Mouse (Mus musculus): Measurements from ENCODE around the gene Il27. TPM values are rescaled to one million over a fixed set of nuclear protein-coding genes. Genes with fewer than 3 reads are reported as not detected.

Gene Il27
- not detected in 2 replicates for polyA plus RNA-seq (2012; rRNA removed)

DNA sequence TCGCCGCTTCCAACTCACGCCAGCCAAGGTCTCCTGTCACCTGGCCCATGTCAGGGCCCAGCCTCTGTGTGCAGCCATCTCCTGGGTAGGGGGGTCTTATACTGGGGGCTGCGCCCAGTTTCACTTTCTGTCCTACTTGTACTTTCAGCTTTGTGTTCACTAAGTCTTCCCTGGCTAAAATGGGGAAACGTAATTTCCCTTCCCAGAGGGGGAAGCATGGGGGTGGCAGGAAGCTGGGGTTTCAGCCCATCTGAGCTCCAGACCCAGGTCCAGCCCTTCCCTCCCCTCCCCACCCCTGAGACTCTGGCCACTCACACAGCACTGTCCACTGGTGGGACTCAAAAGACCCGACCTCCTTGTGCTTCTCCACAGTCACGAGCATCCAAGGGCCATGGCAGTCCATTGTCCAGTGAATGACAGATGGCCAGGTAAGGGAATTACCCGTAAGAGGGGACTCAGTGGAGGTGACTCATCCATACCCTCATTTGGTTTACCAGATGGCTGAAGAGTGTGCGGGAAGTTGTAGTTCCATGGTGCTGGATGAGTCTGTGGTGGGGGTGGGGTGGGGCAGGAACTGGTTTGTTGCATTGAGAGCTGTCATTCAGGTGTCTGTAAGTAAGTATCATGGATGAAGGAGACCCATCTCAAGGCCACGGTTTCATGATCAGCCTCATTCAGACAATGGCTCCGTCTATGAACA, at the start of gene Il27:
Il27 (minus strand) TSS at position 80 of the 700 bp plus-strand sequence.

DNA sequence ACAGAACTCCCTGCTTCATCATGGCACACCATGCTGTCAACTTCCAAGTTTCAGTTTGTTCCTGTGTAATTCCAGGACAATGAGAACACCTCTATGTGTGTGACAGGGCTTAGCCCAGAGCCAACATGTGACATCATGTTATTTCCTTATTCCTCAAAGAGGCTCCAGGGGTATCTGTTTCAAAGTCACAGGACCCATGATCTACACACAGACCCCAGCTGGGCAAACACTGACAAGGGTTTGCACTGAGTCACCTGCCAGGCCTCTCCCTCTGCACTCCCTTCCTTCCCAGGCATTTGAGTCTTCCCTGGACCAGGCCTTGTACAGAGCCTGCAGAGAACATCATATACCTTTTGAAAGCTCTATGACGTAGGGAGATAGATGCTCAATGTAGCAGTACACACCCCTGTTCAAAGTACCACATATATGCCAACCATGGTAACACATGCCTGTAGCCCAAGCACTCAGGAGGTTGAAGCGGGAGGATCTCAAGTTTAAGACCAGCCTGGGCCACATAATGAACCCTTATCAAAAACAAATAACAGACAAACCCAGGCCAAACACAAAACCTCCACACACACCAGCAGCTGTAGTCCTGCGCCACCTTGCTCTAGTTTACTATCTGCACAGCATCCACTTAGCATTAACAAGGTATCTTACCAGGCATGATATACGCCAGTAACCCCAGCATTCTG, 36.2 kb upstream of the Il27 start, which contains the start of gene Nupr1:
Nupr1 (minus strand) TSS at position 38 of the 695 bp plus-strand sequence.

DNA sequence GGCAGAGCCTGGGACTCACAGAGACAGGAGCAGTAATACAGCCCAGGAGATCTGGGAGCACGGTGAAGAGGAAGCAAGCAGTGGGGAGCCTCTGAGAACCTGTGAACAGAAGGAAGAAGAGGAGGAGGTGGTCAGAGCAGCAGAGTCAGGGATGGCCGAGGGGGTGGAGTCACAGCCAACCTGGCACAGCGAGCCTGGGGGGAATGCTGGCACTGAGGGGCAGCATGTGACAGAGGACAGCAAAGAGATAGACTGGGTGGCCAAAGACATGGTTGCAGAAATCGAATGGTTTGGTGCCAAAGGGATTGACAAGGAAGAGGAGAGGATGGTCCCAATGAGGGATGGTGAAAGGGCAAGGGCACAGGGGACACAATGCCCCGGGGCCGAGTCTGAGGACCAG, 9.0 kb downstream of the Il27 start, which contains the start of gene Cln3:
Cln3 (minus strand) TSS at position 101 of the 400 bp plus-strand sequence.

GRCm38 (mm10) chr7:126584506-126584977, 10.2 kb downstream of the Il27 start, which contains the start of gene Apobr:
Apobr (plus strand) TSS chr7:126584942.

DNA sequence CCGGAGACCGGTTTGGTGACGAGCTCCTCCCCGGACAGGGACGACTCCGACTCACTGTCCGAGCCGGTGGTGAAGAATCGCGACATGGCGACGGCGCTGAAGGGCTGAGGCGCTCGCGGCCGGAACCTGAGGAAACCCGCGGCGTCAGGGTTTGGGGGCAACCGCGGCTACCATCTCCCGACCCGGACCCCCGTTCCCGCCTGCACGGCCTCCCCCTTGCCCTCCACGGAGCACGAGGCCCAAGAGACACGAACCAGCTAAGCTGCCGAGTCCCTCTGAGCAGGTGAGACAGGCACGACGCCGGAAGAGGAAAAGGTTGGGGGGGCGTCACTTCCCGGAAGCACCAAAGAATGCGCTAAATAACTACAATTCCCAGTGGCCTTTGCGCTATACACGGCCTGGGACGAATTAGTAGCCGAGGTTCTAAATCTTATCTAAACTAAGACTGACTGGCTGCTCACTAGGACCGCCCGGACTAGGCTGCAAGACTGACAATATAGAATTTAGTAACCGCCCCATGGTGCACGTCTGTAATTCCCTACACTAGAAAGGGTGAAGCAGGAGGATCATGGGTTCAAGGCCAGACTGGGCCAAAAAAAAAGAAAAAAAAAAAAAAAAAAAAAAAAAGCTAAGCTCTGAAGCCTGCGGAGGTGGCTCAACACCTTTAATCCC, 28.5 kb downstream of the Il27 start, which contains the start of gene Eif3c:
Eif3c (minus strand) TSS at position 318 of the 672 bp plus-strand sequence.

Other genes with a start within 250 kb of the Il27 start
- gene Lat, start 225.4 kb downstream of the Il27 start, polyA plus RNA-seq (2012; rRNA removed), result 1.4 and 1.8 TPM in 2 replicates
- gene Spns1, start 217.5 kb downstream of the Il27 start, polyA plus RNA-seq (2012; rRNA removed), result 169 and 185 TPM in 2 replicates
- 9.2 and 9.3 TPM in 2 replicates for gene Nfatc2ip, start 198.2 kb downstream of the Il27 start, polyA plus RNA-seq (2012; rRNA removed)
- gene Cd19, start 180.1 kb downstream of the Il27 start, polyA plus RNA-seq (2012; rRNA removed), result 0.09 TPM in 2 replicates
- gene Rabep2, start 166.2 kb downstream of the Il27 start, polyA plus RNA-seq (2012; rRNA removed), result 26.3 and 27.6 TPM in 2 replicates
- 0.10 and 20.6 TPM in 2 replicates for gene Atp2a1, start 131.8 kb downstream of the Il27 start, polyA plus RNA-seq (2012; rRNA removed)
- 72.7 and 73.4 TPM in 2 replicates for gene Sh2b1, start 119.5 kb downstream of the Il27 start, polyA plus RNA-seq (2012; rRNA removed)
- gene Tufm, start 107.6 kb downstream of the Il27 start, polyA plus RNA-seq (2012; rRNA removed), result 107 and 112 TPM in 2 replicates
- gene Atxn2l, start 91.5 kb downstream of the Il27 start, polyA plus RNA-seq (2012; rRNA removed), result 132 and 161 TPM in 2 replicates
- gene Eif3c, start 28.5 kb downstream of the Il27 start, polyA plus RNA-seq (2012; rRNA removed), result 114 and 117 TPM in 2 replicates
- gene Apobr, start 10.0 kb downstream of the Il27 start, polyA plus RNA-seq (2012; rRNA removed), result 0.27 and 0.32 TPM in 2 replicates
- 51.0 and 53.4 TPM in 2 replicates for gene Cln3, start 9.1 kb downstream of the Il27 start, polyA plus RNA-seq (2012; rRNA removed)
- gene Nupr1, start 35.9 kb upstream of the Il27 start, polyA plus RNA-seq (2012; rRNA removed), result 10.0 and 10.4 TPM in 2 replicates
- 50.4 and 55.7 TPM in 2 replicates for gene Sgf29, start 54.4 kb upstream of the Il27 start, polyA plus RNA-seq (2012; rRNA removed)
- 8.5 and 9.5 TPM in 2 replicates for gene Sult1a1, start 81.5 kb upstream of the Il27 start, polyA plus RNA-seq (2012; rRNA removed)
- gene Bola2, start 100.5 kb upstream of the Il27 start, polyA plus RNA-seq (2012; rRNA removed), result 51.8 and 60.8 TPM in 2 replicates
- gene Slx1b, start 100.8 kb upstream of the Il27 start, polyA plus RNA-seq (2012; rRNA removed), result 41.3 and 45.8 TPM in 2 replicates
- 136 and 144 TPM in 2 replicates for gene Coro1a, start 112.8 kb upstream of the Il27 start, polyA plus RNA-seq (2012; rRNA removed)
- gene Mapk3, start 164.7 kb upstream of the Il27 start, polyA plus RNA-seq (2012; rRNA removed), result 247 and 263 TPM in 2 replicates
- gene Gdpd3, start 171.4 kb upstream of the Il27 start, polyA plus RNA-seq (2012; rRNA removed), result 7.9 TPM in 2 replicates
- gene Ypel3, start 182.0 kb upstream of the Il27 start, polyA plus RNA-seq (2012; rRNA removed), result 211 and 214 TPM in 2 replicates
- 1.3 TPM in 2 replicates for gene Tbx6, start 186.5 kb upstream of the Il27 start, polyA plus RNA-seq (2012; rRNA removed)
- 155 and 157 TPM in 2 replicates for gene Ppp4c, start 197.6 kb upstream of the Il27 start, polyA plus RNA-seq (2012; rRNA removed)
- 147 and 196 TPM in 2 replicates for gene Fam57b, start 202.7 kb upstream of the Il27 start, polyA plus RNA-seq (2012; rRNA removed)
- gene 4930451I11Rik, start 236.7 kb upstream of the Il27 start, polyA plus RNA-seq (2012; rRNA removed), result not detected in 2 replicates

All from central nervous system, embryonic 18 days (tissue).